Mouse (Mus musculus) neural tube, embryonic 13.5 days (tissue): ENCODE results near the gene Cox7a2l. TPM values are rescaled to one million over a fixed set of nuclear protein-coding genes. Genes with fewer than 3 reads are reported as not detected.
A peak's percentile ranks its signal among the peaks of the same experiment; 100 is the strongest.

ENCODE experiments used
- ATAC-seq: fragments of 200-750 bp; cut with Nextera tagmentation; 2 replicates; pipeline ENCODE4 v1.8.0; 2017; ENCODE audit warnings: low read depth, mild to moderate bottlenecking, moderate TSS enrichment, moderate library complexity
- H3K27ac ChIP-seq: fragments of 300-500 bp; sonication (generic); replicated peaks from 2 replicates; pipeline ENCODE4 v1.5.1; 2015; ENCODE audit warnings: moderate library complexity, mild to moderate bottlenecking, inconsistent platforms
- H3K27me3 ChIP-seq: fragments of 300-500 bp; sonication (generic); 2 replicates; pipeline ENCODE4 v1.6.1; 2015; ENCODE audit warnings: mild to moderate bottlenecking, inconsistent platforms
- H3K36me3 ChIP-seq: fragments of 300-500 bp; sonication (generic); 2 replicates; pipeline ENCODE4 v1.6.1; 2015; ENCODE audit warnings: mild to moderate bottlenecking, inconsistent platforms
- H3K4me1 ChIP-seq: fragments of 300-500 bp; sonication (generic); replicated peaks from 2 replicates; pipeline ENCODE4 v1.6.1; 2015; ENCODE audit warnings: inconsistent platforms
- H3K4me2 ChIP-seq: fragments of 300-500 bp; sonication (generic); 2 replicates; pipeline ENCODE4 v1.6.1; 2015; ENCODE audit warnings: inconsistent platforms, mild to moderate bottlenecking, moderate library complexity
- H3K4me3 ChIP-seq: fragments of 300-500 bp; sonication (generic); 2 replicates; pipeline ENCODE4 v1.5.1; 2015; ENCODE audit warnings: mild to moderate bottlenecking, inconsistent platforms
- H3K9ac ChIP-seq: fragments of 300-500 bp; sonication (generic); 2 replicates; pipeline ENCODE4 v1.6.1; 2015; ENCODE audit warnings: moderate library complexity, mild to moderate bottlenecking, inconsistent platforms
- H3K9me3 ChIP-seq: fragments of 300-500 bp; sonication (generic); 2 replicates; pipeline ENCODE4 v1.6.1; 2016; ENCODE audit warnings: inconsistent platforms
- WGBS: fragments of 180-500 bp; shearing (Covaris S2); methylation state at CpG from one replicate; pipeline ENCODE4 v1.1.7; 2015; 5-methylcytosine and 5-hydroxymethylcytosine counted together
- polyA plus RNA-seq: library from polyadenylated mRNA; unstranded; fragments of >200 nt; fragmentation: Nextera tagmentation; extraction: Ambion mirVana; gene quantifications from 2 replicates; pipeline ENCODE4 v1.2.1, GENCODE M21; 2015

The Cox7a2l gene
- polyA plus RNA-seq, 1 experiment from 2014 or later: 192 TPM

- Histone ChIP-seq H3K9me3 (no peaks in the 10 kb centered on the region), H3K27me3 (no peaks in the 10 kb centered on the region; the same call in 1 of the 2 replicates), H3K9ac (0 out of 2 replicates have a peak overlapping the region, but pooled peaks have one; percentile 34), H3K4me3 (no peak overlapping the region), H3K36me3 (no peaks in the 10 kb centered on the region), H3K27ac (0 out of 2 replicates have a peak overlapping the region, but pooled peaks have one; percentile 20), H3K4me2 (peak overlapping the region; percentile 14; the same call in 1 of the 2 replicates), H3K4me1 (peaks cover 35% of the 10 kb centered on the region)
- WGBS: 6% methylated on average over 8 of the region's 8 CpGs
- ATAC-seq: no peak
Observed at GRCm38 (mm10) chr17:83525596-83525995, 8.5 kb upstream of the Cox7a2l start.

GRCm38 (mm10) chr17:83524753-83525152, 7.6 kb upstream of the Cox7a2l start:
- no peaks in the 10 kb centered on the region; the same call in 1 of the 2 replicates for H3K27me3 ChIP-seq
- ATAC-seq: no peak
- no peak overlapping the region for H3K27ac ChIP-seq
- H3K9me3 ChIP-seq: no peaks in the 10 kb centered on the region
- no peak overlapping the region for H3K4me2 ChIP-seq
- H3K9ac ChIP-seq: no peak overlapping the region
- peaks cover 35% of the 10 kb centered on the region for H3K4me1 ChIP-seq
- no peaks in the 10 kb centered on the region for H3K36me3 ChIP-seq
- WGBS: 21% methylated on average over 7 of the region's 7 CpGs
- no peak overlapping the region for H3K4me3 ChIP-seq

GRCm38 (mm10) chr17:83522590-83523379, 5.7 kb upstream of the Cox7a2l start:
- Histone ChIP-seq H3K36me3 (no peaks in the 10 kb centered on the region), H3K9ac (no peak overlapping the region), H3K4me3 (no peak overlapping the region), H3K4me2 (no peak overlapping the region), H3K4me1 (peaks cover 31% of the 10 kb centered on the region), H3K27me3 (no peaks in the 10 kb centered on the region; the same call in 1 of the 2 replicates), H3K27ac (no peak overlapping the region), H3K9me3 (no peaks in the 10 kb centered on the region)
- 51% methylated on average over 7 of the region's 7 CpGs for WGBS
- ATAC-seq: no peak

- Histone ChIP-seq H3K36me3 (no peaks in the 10 kb centered on the region), H3K4me2 (no peak overlapping the region), H3K9ac (no peak overlapping the region), H3K4me1 (peaks cover 22% of the 10 kb centered on the region), H3K27me3 (no peaks in the 10 kb centered on the region; the same call in 1 of the 2 replicates), H3K9me3 (no peaks in the 10 kb centered on the region), H3K4me3 (no peak overlapping the region), H3K27ac (no peak overlapping the region)
- 93% methylated on average over 4 of the region's 4 CpGs for WGBS
- no peak for ATAC-seq
Observed at GRCm38 (mm10) chr17:83521881-83522280, 4.8 kb upstream of the Cox7a2l start.

- WGBS: under 1% methylated on average over 33 of the region's 33 CpGs
- no peaks in the 10 kb centered on the region for H3K27me3 ChIP-seq
- peak overlapping the region; percentile 96 for H3K9ac ChIP-seq
- H3K4me3 ChIP-seq: peak overlapping the region; percentile 96
- peak; percentile 99 for ATAC-seq
- H3K36me3 ChIP-seq: no peaks in the 10 kb centered on the region
- H3K27ac ChIP-seq: peak overlapping the region; percentile 76
- H3K4me1 ChIP-seq: peaks cover 24% of the 10 kb centered on the region
- no peaks in the 10 kb centered on the region for H3K9me3 ChIP-seq
- H3K4me2 ChIP-seq: peak overlapping the region; percentile 90
Observed at GRCm38 (mm10) chr17:83514213-83514701, 2.9 kb downstream of the Cox7a2l start.

- Histone ChIP-seq H3K9me3 (no peaks in the 10 kb centered on the region), H3K4me2 (peak overlapping the region; percentile 90), H3K9ac (peak overlapping the region; percentile 96), H3K27ac (peak overlapping the region; percentile 76), H3K36me3 (no peaks in the 10 kb centered on the region), H3K27me3 (no peaks in the 10 kb centered on the region), H3K4me1 (peaks cover 24% of the 10 kb centered on the region), H3K4me3 (peak overlapping the region; percentile 96)
- peak; percentile 69 for ATAC-seq
- WGBS: 2% methylated on average over 24 of the region's 24 CpGs
Observed at GRCm38 (mm10) chr17:83513655-83514212, 3.4 kb downstream of the Cox7a2l start.

- 0 out of 2 replicates have a peak overlapping the region, but pooled peaks have one; percentile 90 for H3K4me2 ChIP-seq
- no peaks in the 10 kb centered on the region for H3K27me3 ChIP-seq
- H3K36me3 ChIP-seq: no peaks in the 10 kb centered on the region
- no peak overlapping the region for H3K4me3 ChIP-seq
- H3K9ac ChIP-seq: no peak overlapping the region
- ATAC-seq: no peak
- WGBS: 94% methylated on average over 3 of the region's 3 CpGs
- H3K27ac ChIP-seq: no peak overlapping the region
- H3K9me3 ChIP-seq: no peaks in the 10 kb centered on the region
- peaks cover 24% of the 10 kb centered on the region for H3K4me1 ChIP-seq
Observed at GRCm38 (mm10) chr17:83512130-83512529, 5.0 kb downstream of the Cox7a2l start.

GRCm38 (mm10) chr17:83503693-83504092, 13.4 kb downstream of the Cox7a2l start:
- Histone ChIP-seq H3K4me2 (no peak overlapping the region), H3K36me3 (peaks cover 44% of the 10 kb centered on the region), H3K27ac (no peak overlapping the region), H3K9ac (no peak overlapping the region), H3K4me3 (no peak overlapping the region), H3K9me3 (no peaks in the 10 kb centered on the region), H3K4me1 (no peaks in the 10 kb centered on the region), H3K27me3 (no peaks in the 10 kb centered on the region)
- WGBS: 86% methylated on average over 2 of the region's 2 CpGs
- no peak for ATAC-seq

GRCm38 (mm10) chr17:83499692-83500091, 17.4 kb downstream of the Cox7a2l start:
- peaks cover 71% of the 10 kb centered on the region for H3K36me3 ChIP-seq
- H3K27ac ChIP-seq: no peak overlapping the region
- no peak overlapping the region for H3K9ac ChIP-seq
- H3K9me3 ChIP-seq: peaks cover 9% of the 10 kb centered on the region; the same call in 1 of the 2 replicates
- H3K4me2 ChIP-seq: no peak overlapping the region
- no peaks in the 10 kb centered on the region for H3K4me1 ChIP-seq
- 98% methylated on average over 4 of the region's 4 CpGs for whole genome bisulfite sequencing
- no peak overlapping the region for H3K4me3 ChIP-seq
- no peak for ATAC-seq
- H3K27me3 ChIP-seq: no peaks in the 10 kb centered on the region

- ATAC-seq: no peak
- 91% methylated on average over 5 of the region's 5 CpGs for WGBS
- Histone ChIP-seq H3K9me3 (peaks cover 9% of the 10 kb centered on the region; the same call in 1 of the 2 replicates), H3K4me2 (no peak overlapping the region), H3K36me3 (peaks cover 71% of the 10 kb centered on the region), H3K9ac (no peak overlapping the region), H3K4me3 (no peak overlapping the region), H3K27me3 (no peaks in the 10 kb centered on the region), H3K4me1 (no peaks in the 10 kb centered on the region), H3K27ac (no peak overlapping the region)
Observed at GRCm38 (mm10) chr17:83498889-83499288, 18.2 kb downstream of the Cox7a2l start.

- Histone ChIP-seq H3K27ac (no peak overlapping the region), H3K27me3 (no peaks in the 10 kb centered on the region), H3K9ac (no peak overlapping the region), H3K36me3 (peaks cover 2% of the 10 kb centered on the region; the same call in 1 of the 2 replicates), H3K9me3 (peaks cover 5% of the 10 kb centered on the region; the same call in 1 of the 2 replicates), H3K4me3 (no peak overlapping the region), H3K4me2 (no peak overlapping the region), H3K4me1 (peaks cover 6% of the 10 kb centered on the region; the same call in 1 of the 2 replicates)
- ATAC-seq: no peak
- WGBS: 41% methylated on average over 3 of the region's 3 CpGs
Observed at GRCm38 (mm10) chr17:83487762-83488161, 29.4 kb downstream of the Cox7a2l start.

GRCm38 (mm10) chr17:83483784-83484183, 33.3 kb downstream of the Cox7a2l start:
- ATAC-seq: no peak
- WGBS: 76% methylated on average over 2 of the region's 2 CpGs
- no peaks in the 10 kb centered on the region for H3K9me3 ChIP-seq

More at GRCm38 (mm10) chr17:83483784-83484183, 33.3 kb downstream of the Cox7a2l start:
- Histone ChIP-seq H3K27me3 (no peaks in the 10 kb centered on the region), H3K9ac (no peak overlapping the region), H3K27ac (no peak overlapping the region), H3K4me2 (no peak overlapping the region), H3K4me3 (no peak overlapping the region), H3K4me1 (peaks cover 6% of the 10 kb centered on the region; the same call in 1 of the 2 replicates), H3K36me3 (peaks cover 33% of the 10 kb centered on the region)
